Mouse (Mus musculus) MEL (cell line): ENCODE results near the gene Gm13283. TPM values are rescaled to one million over a fixed set of nuclear protein-coding genes. Genes with fewer than 3 reads are reported as not detected.

ENCODE experiments used
- DNase-seq: peaks from one replicate; pipeline ENCODE4 v3.0.0; 2011; ENCODE audit warnings: low read depth, low spot score
- H3K27ac ChIP-seq: 2 replicates; pipeline ENCODE4 v1.5.1; 2012; ENCODE audit warnings: low read depth, mild to moderate bottlenecking, control low read depth, low read length, moderate library complexity; ENCODE audit not compliant: control insufficient read depth
- H3K27me3 ChIP-seq, 2 experiments: fragments of 150-350 bp in 1 of 2; sonication (generic) in 1 of 2; 2 replicates each; pipeline ENCODE4 v1.6.1; 2012; ENCODE audit warnings: low read length in 2 of 2, mild to moderate bottlenecking in 2 of 2, improper control_type of control experiment in 1 of 2, moderate library complexity in 1 of 2; ENCODE audit not compliant: insufficient read depth in 2 of 2, control insufficient read depth in 1 of 2
- H3K36me3 ChIP-seq, 2 experiments: 2 replicates each; pipeline ENCODE4 v1.6.1; 2012 to 2014; ENCODE audit warnings: low read length in 2 of 2, improper control_type of control experiment in 1 of 2, inconsistent platforms in 1 of 2, mild to moderate bottlenecking in 1 of 2; ENCODE audit not compliant: insufficient read depth in 2 of 2, control insufficient read depth in 1 of 2
- H3K4me1 ChIP-seq, 2 experiments: fragments of 150-350 bp in 1 of 2; sonication (generic) in 1 of 2; 2 replicates each; pipeline ENCODE4 v1.6.1; 2012; ENCODE audit warnings: low read length in 2 of 2, improper control_type of control experiment in 1 of 2, mild to moderate bottlenecking in 1 of 2; ENCODE audit not compliant: insufficient read depth in 2 of 2, control insufficient read depth in 1 of 2
- H3K4me3 ChIP-seq, 2 experiments: fragments of 150-350 bp in 1 of 2; sonication (generic) in 1 of 2; 2 replicates each; pipeline ENCODE4 v1.5.1; 2012; ENCODE audit warnings: low read depth in 2 of 2, low read length in 2 of 2, mild to moderate bottlenecking in 2 of 2, moderate library complexity in 2 of 2, control low read depth in 1 of 2, improper control_type of control experiment in 1 of 2; ENCODE audit not compliant: control insufficient read depth in 1 of 2, insufficient read depth in 1 of 2
- H3K79me2 ChIP-seq: 2 replicates; pipeline ENCODE4 v1.6.1; 2012; ENCODE audit warnings: mild to moderate bottlenecking, low read length, moderate library complexity; ENCODE audit not compliant: control insufficient read depth, poor library complexity, insufficient read depth
- H3K9ac ChIP-seq: 2 replicates; pipeline ENCODE4 v1.6.1; 2012; ENCODE audit warnings: low read depth, mild to moderate bottlenecking, control low read depth, low read length, moderate library complexity; ENCODE audit not compliant: control insufficient read depth, poor library complexity, severe bottlenecking
- H3K9me3 ChIP-seq: fragments of 150-350 bp; sonication (generic); replicated peaks from 2 replicates; pipeline ENCODE4 v1.6.1; 2012; ENCODE audit warnings: mild to moderate bottlenecking, low read length, improper control_type of control experiment, moderate library complexity; ENCODE audit not compliant: insufficient read depth
- BHLHE40 ChIP-seq: IDR thresholded peaks from 2 replicates; pipeline ENCODE4 v1.6.1; 2012; ENCODE audit warnings: low read depth, mild to moderate bottlenecking, inconsistent platforms, low read length, improper control_type of control experiment, borderline replicate concordance
- CHD1 ChIP-seq: IDR thresholded peaks from 2 replicates; pipeline ENCODE4 v1.6.1; 2012; ENCODE audit warnings: low read depth, mild to moderate bottlenecking, inconsistent platforms, low read length, improper control_type of control experiment
- CTCF ChIP-seq, 3 experiments: IDR thresholded peaks in 2 of 3; conservative IDR thresholded peaks in 1 of 3; 2 replicates each; pipeline ENCODE4 v1.5.1; 2011 to 2012; ENCODE audit warnings: low read length in 3 of 3, low read depth in 2 of 3, mild to moderate bottlenecking in 2 of 3, improper control_type of control experiment in 1 of 3, inconsistent platforms in 1 of 3, mixed read lengths in 1 of 3, moderate library complexity in 1 of 3; ENCODE audit not compliant: control insufficient read depth in 1 of 3, insufficient read depth in 1 of 3, poor library complexity in 1 of 3, severe bottlenecking in 1 of 3
- HCFC1 ChIP-seq: IDR thresholded peaks from 2 replicates; pipeline ENCODE4 v1.6.1; 2012; ENCODE audit warnings: low read depth, mild to moderate bottlenecking, inconsistent platforms, low read length, improper control_type of control experiment, moderate library complexity
- JUND ChIP-seq: IDR thresholded peaks from 2 replicates; pipeline ENCODE4 v1.6.1; 2011; ENCODE audit warnings: low read depth, mild to moderate bottlenecking, improper control_type of control experiment, low read length
- MEF2A ChIP-seq: IDR thresholded peaks from 2 replicates; pipeline ENCODE4 v1.6.1; 2014; ENCODE audit warnings: low read depth, mild to moderate bottlenecking, inconsistent platforms, low read length, improper control_type of control experiment; ENCODE audit not compliant: poor library complexity, insufficient replicate concordance, severe bottlenecking; ENCODE audit errors: extremely low read depth
- MYB ChIP-seq: IDR thresholded peaks from 2 replicates; pipeline ENCODE4 v1.6.1; 2011; ENCODE audit warnings: mild to moderate bottlenecking, low read depth, low read length, improper control_type of control experiment
- NELFE ChIP-seq: IDR thresholded peaks from 2 replicates; pipeline ENCODE4 v1.6.1; 2011; ENCODE audit warnings: low read depth, low read length, improper control_type of control experiment
- POLR2A ChIP-seq, 2 experiments: IDR thresholded peaks; 2 replicates each; pipeline ENCODE4 v1.6.1; 2011 to 2012; ENCODE audit warnings: low read length in 2 of 2, mild to moderate bottlenecking in 2 of 2, control low read depth in 1 of 2, improper control_type of control experiment in 1 of 2, low read depth in 1 of 2, moderate library complexity in 1 of 2; ENCODE audit not compliant: control insufficient read depth in 1 of 2, insufficient read depth in 1 of 2, poor library complexity in 1 of 2
- POLR2AphosphoS2 ChIP-seq: IDR thresholded peaks from 2 replicates; pipeline ENCODE4 v1.6.1; 2011; ENCODE audit warnings: low read length, improper control_type of control experiment
- RAD21 ChIP-seq: IDR thresholded peaks from 2 replicates; pipeline ENCODE4 v1.6.1; 2011; ENCODE audit warnings: mild to moderate bottlenecking, low read depth, low read length, improper control_type of control experiment
- SMC3 ChIP-seq: IDR thresholded peaks from 2 replicates; pipeline ENCODE4 v1.6.1; 2011; ENCODE audit warnings: low read depth, low read length, improper control_type of control experiment
- TBP ChIP-seq: IDR thresholded peaks from 2 replicates; pipeline ENCODE4 v1.8.0; 2011; ENCODE audit warnings: low read depth, low read length, improper control_type of control experiment
- UBTF ChIP-seq: IDR thresholded peaks from 2 replicates; pipeline ENCODE4 v1.6.1; 2012; ENCODE audit warnings: low read depth, mild to moderate bottlenecking, inconsistent platforms, low read length, improper control_type of control experiment, moderate library complexity, borderline replicate concordance; ENCODE audit not compliant: insufficient read depth
- ZC3H11A ChIP-seq: IDR thresholded peaks from 2 replicates; pipeline ENCODE4 v1.6.1; 2012; ENCODE audit warnings: low read depth, mild to moderate bottlenecking, inconsistent platforms, low read length, improper control_type of control experiment
- ZNF384 ChIP-seq: IDR thresholded peaks from 2 replicates; pipeline ENCODE4 v1.6.1; 2012; ENCODE audit warnings: low read depth, mild to moderate bottlenecking, inconsistent platforms, low read length, improper control_type of control experiment
- polyA plus RNA-seq, 2 experiments: library from polyadenylated mRNA; stranded (reverse) in 1 of 2; unstranded in 1 of 2; fragments of >175 nt in 1 of 2; fragments of >200 nt in 1 of 2; gene quantifications; 2 replicates each; pipeline versions ENCODE4 v1.2.1 to v1.2.4; 2012; ENCODE audit warnings: low replicate concordance in 2 of 2, low read depth in 1 of 2; ENCODE audit not compliant: insufficient read length in 2 of 2, insufficient read depth in 1 of 2, missing spikeins in 1 of 2
- total RNA-seq: library from RNA; depleted of rRNA; stranded (reverse); fragments of 300-350 nt; gene quantifications from 2 replicates; pipeline ENCODE4 v1.2.3, GENCODE M21; 2012

Gene Gm13283
- total and polyA plus RNA-seq, 3 experiments: not detected

DNA sequence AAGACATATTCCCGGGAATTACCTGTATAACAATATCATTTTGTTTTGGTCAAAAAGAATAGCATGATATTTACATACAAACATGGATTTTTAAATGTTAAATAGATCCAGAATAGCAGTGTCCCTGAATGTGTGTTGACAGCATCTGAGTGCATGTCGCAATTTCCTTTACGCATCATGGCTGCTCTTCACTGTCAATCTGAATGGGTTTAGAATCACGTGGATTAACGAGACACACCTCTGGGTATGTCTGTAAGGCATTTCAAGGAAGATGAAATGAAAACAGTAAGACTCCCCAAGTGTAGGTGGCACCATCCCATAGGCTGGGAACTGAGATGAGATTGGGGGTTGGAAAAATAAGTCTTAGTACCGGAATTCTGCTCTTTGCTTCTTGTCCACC is 20.9 kb upstream of the Gm13283 start:
- Histone ChIP-seq H3K9ac (no peak overlapping the region), H3K9me3 (no peaks in the 10 kb centered on the region), H3K27ac (no peak overlapping the region), H3K4me1 (no peaks in the 10 kb centered on the region), H3K79me2 (no peaks in the 10 kb centered on the region), H3K27me3 (peaks cover 9 to 10% of the 10 kb centered on the region in 2 experiments), H3K36me3 (no peaks in the 10 kb centered on the region), H3K4me3 (no peak overlapping the region)
- TF ChIP-seq POLR2AphosphoS2 (no peak), NELFE (no peak), ZNF384 (no peak), CTCF (IDR thresholded peaks at IDR 0.05 in 2 of 3, conservative IDR thresholded peaks at IDR 0.05 in 1 of 3; ENCODE audit: control insufficient read depth in 1 of 3, insufficient read depth in 1 of 3, low read depth in 2 of 3, low read length in 3 of 3, poor library complexity in 1 of 3, severe bottlenecking in 1 of 3) (no peak), POLR2A (IDR thresholded peaks at IDR 0.05; ENCODE audit: control insufficient read depth in 1 of 2, insufficient read depth in 1 of 2, low read depth in 1 of 2, low read length in 2 of 2, poor library complexity in 1 of 2) (no peak)
- no peak for DNase-seq

- TF ChIP-seq SMC3 (no peak), RAD21 (no peak), NELFE (no peak), BHLHE40 (no peak), CHD1 (no peak), MEF2A (no peak), JUND (no peak), UBTF (no peak), TBP (no peak), MYB (no peak), HCFC1 (no peak), ZC3H11A (no peak)
- H3K27ac ChIP-seq: no peak overlapping the region
These were observed 18.5 kb upstream of the Gm13283 start for GRCm38 (mm10) chr4:88741426-88741825.

More at GRCm38 (mm10) chr4:88741426-88741825, 18.5 kb upstream of the Gm13283 start:
- Histone ChIP-seq H3K9me3 (no peaks in the 10 kb centered on the region), H3K4me1 (no peaks in the 10 kb centered on the region), H3K4me3 (no peak overlapping the region), H3K79me2 (no peaks in the 10 kb centered on the region), H3K36me3 (no peaks in the 10 kb centered on the region), H3K27me3 (peaks cover 4 to 8% of the 10 kb centered on the region in 2 experiments; a peak in 3 of 4 replicates), H3K9ac (no peak overlapping the region)
- DNase-seq: no peak
